Mouse (Mus musculus): Measurements from ENCODE around the gene Anpep. TPM values are rescaled to one million over a fixed set of nuclear protein-coding genes. Genes with fewer than 3 reads are reported as not detected.

The Anpep gene
- polyA plus RNA-seq, 1 experiment from 2014 or later = 3.8 TPM

GRCm38 (mm10) chr7:79894790-79895189, 33.9 kb upstream of the Anpep start:
- WGBS = 90% methylated on average over 1 of the region's 1 CpGs
- H3K4me3 ChIP-seq (ENCODE audit: low read depth, low read length) = no peak overlapping the region
- DNase-seq (no peak), ATAC-seq (ENCODE audit: insufficient read depth) (no peak)
- no peak overlapping the region for H3K4me2 ChIP-seq
- no peak overlapping the region for H3K27ac ChIP-seq (ENCODE audit: low read depth)
- no peak overlapping the region for H3K9ac ChIP-seq
- no peaks in the 10 kb centered on the region; the same call in 1 of the 2 replicates for H3K4me1 ChIP-seq (ENCODE audit: insufficient read depth)
- peaks cover 27% of the 10 kb centered on the region for H3K36me3 ChIP-seq (ENCODE audit: insufficient read depth)
- H3K9me3 ChIP-seq (ENCODE audit: low read depth, low read length) = no peaks in the 10 kb centered on the region
- TF ChIP-seq CTCF (IDR thresholded peaks at IDR 0.05; ENCODE audit: low read depth) = no peak
- H3K27me3 ChIP-seq (ENCODE audit: insufficient read depth, low read length) = no peaks in the 10 kb centered on the region

- no peak overlapping the region for H3K4me2 ChIP-seq
- no peak for ATAC-seq (ENCODE audit: insufficient read depth)
- TF ChIP-seq CTCF (IDR thresholded peaks at IDR 0.05; ENCODE audit: low read depth) = no peak
- peaks cover 23% of the 10 kb centered on the region for H3K36me3 ChIP-seq (ENCODE audit: insufficient read depth)
- H3K4me3 ChIP-seq (ENCODE audit: low read depth, low read length) = no peak overlapping the region
- no peak overlapping the region for H3K9ac ChIP-seq
- no peak overlapping the region for H3K27ac ChIP-seq (ENCODE audit: low read depth)
- no peaks in the 10 kb centered on the region for H3K27me3 ChIP-seq (ENCODE audit: insufficient read depth, low read length)
- no peaks in the 10 kb centered on the region for H3K9me3 ChIP-seq (ENCODE audit: low read depth, low read length)
- no peak for DNase-seq
- H3K4me1 ChIP-seq (ENCODE audit: insufficient read depth) = no peaks in the 10 kb centered on the region; the same call in 1 of the 2 replicates
- WGBS = 65% methylated on average over 6 of the region's 6 CpGs
Observed at GRCm38 (mm10) chr7:79892576-79893428, 31.9 kb upstream of the Anpep start.

GRCm38 (mm10) chr7:79890436-79891221, 29.8 kb upstream of the Anpep start:
- peak; percentile 39 for DNase-seq
- no peak for ATAC-seq (ENCODE audit: insufficient read depth)
- WGBS = 84% methylated on average over 15 of the region's 15 CpGs
- Histone ChIP-seq H3K36me3 (ENCODE audit: insufficient read depth) (peaks cover 22% of the 10 kb centered on the region), H3K27ac (ENCODE audit: low read depth) (no peak overlapping the region), H3K4me2 (no peak overlapping the region), H3K4me3 (ENCODE audit: low read depth, low read length) (no peak overlapping the region), H3K9me3 (ENCODE audit: low read depth, low read length) (no peaks in the 10 kb centered on the region), H3K27me3 (ENCODE audit: insufficient read depth, low read length) (no peaks in the 10 kb centered on the region), H3K4me1 (ENCODE audit: insufficient read depth) (no peaks in the 10 kb centered on the region; the same call in 1 of the 2 replicates), H3K9ac (no peak overlapping the region)
- TF ChIP-seq CTCF (IDR thresholded peaks at IDR 0.05; ENCODE audit: low read depth) = no peak

- no peak overlapping the region for H3K4me3 ChIP-seq (ENCODE audit: low read depth, low read length)
- peak; percentile 64 for DNase-seq
- peak; percentile 80 for ATAC-seq (ENCODE audit: insufficient read depth)
- 67% methylated on average over 9 of the region's 9 CpGs for WGBS
- no peak for TF ChIP-seq CTCF (IDR thresholded peaks at IDR 0.05; ENCODE audit: low read depth)
- 0 out of 2 replicates have a peak, but pooled peaks cover 5% of the 10 kb centered on the region for H3K36me3 ChIP-seq (ENCODE audit: insufficient read depth)
- H3K4me2 ChIP-seq = 0 out of 2 replicates have a peak overlapping the region, but pooled peaks have one; percentile 13
- no peaks in the 10 kb centered on the region; the same call in 1 of the 2 replicates for H3K4me1 ChIP-seq (ENCODE audit: insufficient read depth)
- no peaks in the 10 kb centered on the region for H3K27me3 ChIP-seq (ENCODE audit: insufficient read depth, low read length)
- H3K27ac ChIP-seq (ENCODE audit: low read depth) = peak overlapping the region; percentile 86
- H3K9me3 ChIP-seq (ENCODE audit: low read depth, low read length) = no peaks in the 10 kb centered on the region
- H3K9ac ChIP-seq = 0 out of 2 replicates have a peak overlapping the region, but pooled peaks have one; percentile 25
Observed at GRCm38 (mm10) chr7:79888603-79889002, 27.7 kb upstream of the Anpep start.

- 80% methylated on average over 7 of the region's 7 CpGs for WGBS
- Histone ChIP-seq H3K4me2 (no peak overlapping the region), H3K27ac (ENCODE audit: low read depth) (no peak overlapping the region), H3K4me1 (ENCODE audit: insufficient read depth) (no peaks in the 10 kb centered on the region), H3K27me3 (ENCODE audit: insufficient read depth, low read length) (no peaks in the 10 kb centered on the region), H3K4me3 (ENCODE audit: low read depth, low read length) (no peak overlapping the region), H3K9me3 (ENCODE audit: low read depth, low read length) (no peaks in the 10 kb centered on the region), H3K9ac (no peak overlapping the region), H3K36me3 (ENCODE audit: insufficient read depth) (peaks cover 26% of the 10 kb centered on the region; the same call in 1 of the 2 replicates)
- no peak for ATAC-seq (ENCODE audit: insufficient read depth)
- DNase-seq = no peak
- TF ChIP-seq CTCF (IDR thresholded peaks at IDR 0.05; ENCODE audit: low read depth) = no peak
Observed at GRCm38 (mm10) chr7:79883613-79884334, 22.9 kb upstream of the Anpep start.

- H3K9ac ChIP-seq = no peak overlapping the region
- H3K27me3 ChIP-seq (ENCODE audit: insufficient read depth, low read length) = no peaks in the 10 kb centered on the region
- WGBS = 73% methylated on average over 6 of the region's 6 CpGs
- H3K9me3 ChIP-seq (ENCODE audit: low read depth, low read length) = no peaks in the 10 kb centered on the region
- H3K36me3 ChIP-seq (ENCODE audit: insufficient read depth) = peaks cover 26% of the 10 kb centered on the region; the same call in 1 of the 2 replicates
- DNase-seq (no peak), ATAC-seq (ENCODE audit: insufficient read depth) (no peak)
- H3K4me3 ChIP-seq (ENCODE audit: low read depth, low read length) = no peak overlapping the region
- H3K4me2 ChIP-seq = no peak overlapping the region
- TF ChIP-seq CTCF (IDR thresholded peaks at IDR 0.05; ENCODE audit: low read depth) = no peak
- H3K27ac ChIP-seq (ENCODE audit: low read depth) = no peak overlapping the region
- H3K4me1 ChIP-seq (ENCODE audit: insufficient read depth) = no peaks in the 10 kb centered on the region
Observed at GRCm38 (mm10) chr7:79881901-79882300, 21.0 kb upstream of the Anpep start.

Data from lung, embryonic 14.5 days (tissue).